Mouse (Mus musculus) heart, embryonic 12.5 days (tissue): ENCODE measurements around the gene Pdlim1. TPM values are rescaled to one million over a fixed set of nuclear protein-coding genes. Genes with fewer than 3 reads are reported as not detected.

ENCODE experiments used
- ATAC-seq: fragments of 200-750 bp; cut with Nextera tagmentation; 2 replicates; pipeline ENCODE4 v1.8.0; 2017; ENCODE audit warnings: moderate TSS enrichment, moderate library complexity; ENCODE audit not compliant: insufficient number of reproducible peaks, low FRiP score
- H3K27ac ChIP-seq: fragments of 300-500 bp; sonication (generic); 2 replicates; pipeline ENCODE4 v1.5.1; 2016; ENCODE audit warnings: mild to moderate bottlenecking, moderate library complexity; ENCODE audit not compliant: poor library complexity, severe bottlenecking
- H3K27me3 ChIP-seq: fragments of 300-500 bp; sonication (generic); replicated peaks from 2 replicates; pipeline ENCODE4 v1.6.1; 2016; ENCODE audit warnings: mild to moderate bottlenecking, moderate library complexity
- H3K36me3 ChIP-seq: fragments of 300-500 bp; sonication (generic); 2 replicates; pipeline ENCODE4 v1.6.1; 2016; ENCODE audit warnings: mild to moderate bottlenecking, moderate library complexity
- H3K4me1 ChIP-seq: fragments of 300-500 bp; sonication (generic); replicated peaks from 2 replicates; pipeline ENCODE4 v1.6.1; 2016; ENCODE audit warnings: mild to moderate bottlenecking
- H3K4me2 ChIP-seq: fragments of 300-500 bp; sonication (generic); 2 replicates; pipeline ENCODE4 v1.6.1; 2016; ENCODE audit warnings: mild to moderate bottlenecking, moderate library complexity
- H3K4me3 ChIP-seq: fragments of 300-500 bp; sonication (generic); 2 replicates; pipeline ENCODE4 v1.5.1; 2016; ENCODE audit warnings: mild to moderate bottlenecking
- H3K9ac ChIP-seq: fragments of 300-500 bp; sonication (generic); 2 replicates; pipeline ENCODE4 v1.6.1; 2016; ENCODE audit warnings: mild to moderate bottlenecking, moderate library complexity
- H3K9me3 ChIP-seq: fragments of 300-500 bp; sonication (generic); replicated peaks from 2 replicates; pipeline ENCODE4 v1.6.1; 2016; ENCODE audit warnings: mild to moderate bottlenecking, moderate library complexity
- WGBS: fragments of 180-500 bp; shearing (Covaris S2); methylation state at CpG from one replicate; pipeline ENCODE4 v1.1.7; 2016; 5-methylcytosine and 5-hydroxymethylcytosine counted together
- polyA plus RNA-seq: library from polyadenylated mRNA; unstranded; fragments of >200 nt; fragmentation: Nextera tagmentation; extraction: Ambion mirVana; gene quantifications from 2 replicates; pipeline ENCODE4 v1.2.1, GENCODE M21; 2016

Gene Pdlim1
- polyA plus RNA-seq, 1 experiment from 2014 or later = 311 TPM

DNA sequence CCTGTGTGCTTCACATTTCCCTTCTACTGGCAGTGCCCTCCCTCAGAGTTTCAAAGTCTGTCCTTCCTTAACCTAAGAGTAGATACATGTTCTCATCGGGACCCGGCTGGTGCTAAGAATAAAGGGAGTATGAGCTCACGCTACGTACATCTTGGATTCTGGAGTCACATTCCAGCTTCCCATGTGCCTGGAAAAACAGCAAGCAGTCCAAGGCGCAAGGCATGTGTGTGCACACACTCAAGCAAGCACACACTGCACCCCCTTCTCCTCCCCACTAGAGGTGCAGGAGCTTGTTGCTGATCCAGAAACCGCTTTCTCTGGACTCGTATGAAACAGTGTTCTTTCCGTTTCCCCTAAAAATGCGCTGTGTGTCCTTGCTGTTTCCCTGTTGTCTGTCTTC, 31.3 kb upstream of the Pdlim1 start:
- Histone ChIP-seq H3K27me3 (no peaks in the 10 kb centered on the region), H3K36me3 (peaks cover 7% of the 10 kb centered on the region; the same call in 1 of the 2 replicates), H3K27ac (peak overlapping the region; percentile 89), H3K4me1 (peaks cover 55% of the 10 kb centered on the region), H3K4me3 (no peak overlapping the region), H3K9ac (peak overlapping the region; percentile 59; the same call in 1 of the 2 replicates), H3K4me2 (peak overlapping the region; percentile 38), H3K9me3 (no peaks in the 10 kb centered on the region)
- 34% methylated on average over 9 of the region's 9 CpGs for WGBS
- ATAC-seq = peak; percentile 46; the same call in 1 of the 2 replicates

DNA sequence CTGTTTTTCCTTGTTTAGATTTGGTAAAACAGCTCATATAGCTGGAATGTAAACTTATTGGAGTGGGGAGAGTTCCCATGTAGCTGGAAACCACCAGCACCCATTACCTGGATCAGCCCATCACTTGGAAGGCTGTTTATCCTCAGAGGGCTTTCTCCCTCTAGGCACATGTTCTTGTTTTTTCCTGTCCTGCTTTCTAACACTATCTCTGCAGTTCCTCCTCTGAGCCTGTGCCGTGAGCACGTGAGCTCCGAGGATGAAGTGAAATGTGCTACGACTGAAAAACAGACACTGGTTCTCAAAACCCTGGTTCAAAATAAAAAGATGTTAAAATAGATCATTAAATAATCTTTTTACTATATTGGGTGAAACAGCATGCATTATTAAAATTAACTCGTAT, 30.8 kb upstream of the Pdlim1 start:
- Histone ChIP-seq H3K9me3 (no peaks in the 10 kb centered on the region), H3K4me3 (no peak overlapping the region), H3K4me2 (peak overlapping the region; percentile 38; the same call in 1 of the 2 replicates), H3K4me1 (peaks cover 55% of the 10 kb centered on the region), H3K27ac (peak overlapping the region; percentile 89), H3K36me3 (peaks cover 7% of the 10 kb centered on the region; the same call in 1 of the 2 replicates), H3K9ac (no peak overlapping the region), H3K27me3 (no peaks in the 10 kb centered on the region)
- 49% methylated on average over 5 of the region's 5 CpGs for WGBS
- ATAC-seq = no peak

DNA sequence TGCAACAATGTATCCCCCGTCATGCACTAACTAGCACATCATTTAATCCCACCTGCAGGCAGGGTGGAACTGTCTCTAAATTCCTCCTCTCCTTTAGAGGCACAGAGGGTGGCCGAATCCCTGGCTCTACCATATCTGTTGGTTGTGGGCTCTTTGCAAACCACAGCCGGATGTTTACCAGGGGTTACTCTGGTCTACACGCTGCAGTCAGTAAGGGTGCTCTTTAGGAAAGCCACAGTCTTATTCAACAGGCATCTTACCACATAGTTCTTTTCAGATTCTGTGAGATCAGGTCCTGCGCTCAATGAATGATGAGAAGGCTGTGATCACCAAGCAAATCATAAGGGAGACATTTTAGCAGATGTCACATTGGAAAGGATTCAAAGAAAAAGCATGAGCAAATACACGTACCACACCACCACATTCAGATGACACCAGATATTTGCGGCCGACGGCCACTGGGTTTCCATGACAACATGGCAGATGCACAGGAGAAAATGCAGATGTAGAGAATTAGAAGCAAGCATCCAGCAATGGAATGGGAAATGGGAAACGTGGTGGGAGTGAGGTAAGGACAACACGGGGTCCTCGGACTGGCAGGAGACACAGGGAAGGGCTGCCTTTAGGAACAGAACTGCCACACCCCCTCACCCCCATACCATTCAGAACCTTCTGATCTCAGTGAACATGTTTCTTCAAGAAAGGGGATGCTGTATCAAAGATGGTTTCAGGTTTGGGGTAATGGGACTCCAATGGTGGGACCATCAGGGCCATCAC, 28.5 kb upstream of the Pdlim1 start:
- peaks cover 63% of the 10 kb centered on the region for H3K4me1 ChIP-seq

DNA sequence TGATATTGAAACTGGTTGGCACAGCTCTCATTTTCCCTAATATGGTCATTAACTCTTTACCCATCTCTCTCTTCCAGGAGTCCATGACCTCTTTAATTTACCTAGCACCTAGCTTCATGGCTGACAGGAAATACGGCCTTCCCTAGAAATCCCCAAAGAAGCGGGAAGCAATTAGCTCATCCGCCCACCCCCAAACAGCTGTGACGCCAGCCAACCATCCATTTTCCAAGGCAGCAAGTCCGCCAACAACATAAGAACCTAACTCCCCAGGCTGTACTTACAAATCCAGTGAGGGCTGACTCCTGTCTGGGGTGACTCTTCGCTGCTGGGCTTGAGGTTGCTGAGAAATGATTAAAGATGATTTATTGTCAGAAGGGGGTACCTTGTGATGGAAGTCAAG, 27.5 kb upstream of the Pdlim1 start:
- Histone ChIP-seq H3K27me3 (no peaks in the 10 kb centered on the region), H3K9me3 (no peaks in the 10 kb centered on the region), H3K4me3 (no peak overlapping the region), H3K9ac (no peak overlapping the region), H3K4me1 (peaks cover 57% of the 10 kb centered on the region), H3K27ac (no peak overlapping the region), H3K36me3 (peaks cover 12% of the 10 kb centered on the region), H3K4me2 (no peak overlapping the region)
- 85% methylated on average over 6 of the region's 6 CpGs for WGBS
- no peak for ATAC-seq

More for the DNA sequence above, 28.5 kb upstream of the Pdlim1 start:
- H3K9me3 ChIP-seq = no peaks in the 10 kb centered on the region
- H3K27ac ChIP-seq = no peak overlapping the region
- H3K9ac ChIP-seq = no peak overlapping the region
- H3K27me3 ChIP-seq = no peaks in the 10 kb centered on the region
- no peak overlapping the region for H3K4me2 ChIP-seq
- 86% methylated on average over 12 of the region's 12 CpGs for WGBS
- no peak for ATAC-seq
- peaks cover 7% of the 10 kb centered on the region; the same call in 1 of the 2 replicates for H3K36me3 ChIP-seq
- no peak overlapping the region for H3K4me3 ChIP-seq

DNA sequence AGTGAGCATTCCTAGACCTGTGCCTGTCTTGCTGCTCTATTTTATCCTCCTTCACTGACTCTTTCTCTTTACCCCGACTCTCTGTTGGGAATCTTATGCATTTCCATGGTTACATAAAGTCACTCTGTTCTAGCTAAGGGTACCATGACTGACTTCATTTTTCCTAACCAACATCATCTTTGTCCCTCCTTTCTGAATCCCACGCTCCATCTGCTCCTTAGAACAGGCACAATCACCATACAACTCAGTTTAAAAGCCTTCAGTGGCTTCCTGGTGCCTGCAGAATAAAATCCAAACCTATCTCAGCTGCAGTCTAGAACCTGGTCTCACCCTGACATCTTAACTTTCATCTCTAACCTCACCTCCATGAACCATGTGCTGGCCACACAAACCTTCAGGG, 26.9 kb upstream of the Pdlim1 start:
- 0 out of 2 replicates have a peak overlapping the region, but pooled peaks have one; percentile 45 for H3K4me2 ChIP-seq
- H3K27me3 ChIP-seq = no peaks in the 10 kb centered on the region
- H3K9ac ChIP-seq = no peak overlapping the region
- peaks cover 18% of the 10 kb centered on the region for H3K36me3 ChIP-seq
- H3K4me1 ChIP-seq = peaks cover 52% of the 10 kb centered on the region
- no peak for ATAC-seq
- peak overlapping the region; percentile 74 for H3K27ac ChIP-seq
- no peak overlapping the region for H3K4me3 ChIP-seq
- no peaks in the 10 kb centered on the region for H3K9me3 ChIP-seq
- 76% methylated on average over 2 of the region's 2 CpGs for WGBS

DNA sequence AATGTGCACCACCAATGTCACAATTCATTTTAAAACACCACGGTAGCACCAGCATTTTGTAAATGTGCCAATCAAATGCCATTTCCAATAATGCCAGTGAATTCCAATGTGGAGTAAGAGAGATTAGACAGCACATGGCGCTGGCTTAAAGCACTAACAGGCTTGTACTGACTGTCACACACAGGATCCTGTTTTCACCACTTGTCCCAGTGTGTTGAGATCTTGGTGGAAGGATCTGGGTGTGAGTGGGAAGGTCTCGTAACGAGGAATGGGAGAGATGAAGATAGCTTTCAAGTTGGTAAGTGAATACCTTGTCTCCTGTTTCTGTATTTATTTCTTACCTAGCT, 26.1 kb upstream of the Pdlim1 start:
- Histone ChIP-seq H3K9me3 (no peaks in the 10 kb centered on the region), H3K36me3 (peaks cover 18% of the 10 kb centered on the region), H3K4me3 (no peak overlapping the region), H3K27ac (peak overlapping the region; percentile 74), H3K9ac (no peak overlapping the region; the same call in 1 of the 2 replicates), H3K27me3 (no peaks in the 10 kb centered on the region), H3K4me2 (peak overlapping the region; percentile 45), H3K4me1 (peaks cover 44% of the 10 kb centered on the region)
- no peak for ATAC-seq
- WGBS = 16% methylated on average over 4 of the region's 4 CpGs

DNA sequence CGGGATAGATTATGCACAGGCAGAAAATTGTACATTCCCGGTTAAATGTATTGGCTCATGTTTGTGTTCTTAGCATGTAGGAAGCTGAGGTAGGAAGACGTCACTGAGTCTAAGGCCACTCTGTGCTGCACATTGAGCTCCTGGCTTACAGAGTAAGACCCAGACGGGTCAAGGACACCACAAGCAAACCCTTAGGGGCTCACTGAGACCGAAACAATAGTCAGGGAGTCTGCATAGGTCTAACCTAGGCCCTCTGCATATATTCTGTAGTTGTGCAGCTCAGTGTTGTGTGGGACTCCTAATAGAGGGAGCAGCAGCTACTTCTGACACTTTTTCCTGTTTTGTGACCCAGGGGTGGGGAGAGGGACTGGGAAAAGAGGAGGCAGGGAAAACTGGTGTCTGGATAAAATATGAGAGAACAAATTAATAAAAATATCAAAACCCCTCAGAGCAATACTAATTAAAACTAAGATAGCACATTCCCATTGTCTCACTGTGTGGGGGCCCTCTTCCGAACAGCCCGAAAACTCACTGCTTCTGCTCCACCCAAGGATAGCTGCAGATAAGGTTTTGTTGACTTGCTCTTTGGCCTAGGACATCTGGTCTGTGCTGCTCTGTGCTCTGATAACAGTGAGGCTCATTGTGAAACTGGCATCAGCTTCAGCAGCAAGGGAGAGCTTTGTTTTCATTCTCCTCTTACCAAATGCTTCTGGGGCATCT, 25.6 kb upstream of the Pdlim1 start:
- Histone ChIP-seq H3K27me3 (no peaks in the 10 kb centered on the region), H3K4me1 (peaks cover 40% of the 10 kb centered on the region), H3K4me2 (peak overlapping the region; percentile 45), H3K36me3 (peaks cover 18% of the 10 kb centered on the region), H3K4me3 (no peak overlapping the region), H3K9me3 (no peaks in the 10 kb centered on the region), H3K9ac (no peak overlapping the region; the same call in 1 of the 2 replicates), H3K27ac (peak overlapping the region; percentile 74)
- WGBS = 49% methylated on average over 7 of the region's 7 CpGs
- ATAC-seq = peak; percentile 96

DNA sequence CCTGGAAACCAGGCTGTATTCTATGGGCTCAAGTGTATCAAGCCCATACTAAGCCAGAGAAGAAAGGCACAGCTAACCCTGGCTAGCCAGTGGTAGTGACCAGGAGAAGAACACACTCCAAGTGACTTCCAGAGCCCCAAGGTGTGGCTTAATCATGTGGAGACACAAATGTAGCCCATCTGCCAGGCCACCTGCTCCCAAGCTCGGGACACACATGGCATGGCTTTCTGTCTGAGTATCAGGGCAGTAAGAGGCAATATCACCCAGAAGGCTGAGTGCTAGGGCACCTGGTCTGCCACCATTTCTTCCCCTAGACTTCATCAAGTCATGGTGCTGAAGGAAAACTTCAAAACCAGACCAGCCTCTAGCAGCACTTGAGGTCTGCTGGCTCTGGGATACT, 22.6 kb upstream of the Pdlim1 start:
- no peak overlapping the region for H3K4me3 ChIP-seq
- no peak for ATAC-seq
- no peak overlapping the region for H3K27ac ChIP-seq
- H3K27me3 ChIP-seq = no peaks in the 10 kb centered on the region
- no peak overlapping the region for H3K9ac ChIP-seq
- no peaks in the 10 kb centered on the region for H3K9me3 ChIP-seq
- peaks cover 14% of the 10 kb centered on the region for H3K36me3 ChIP-seq
- H3K4me1 ChIP-seq = peaks cover 35% of the 10 kb centered on the region
- H3K4me2 ChIP-seq = no peak overlapping the region
- 78% methylated on average over 1 of the region's 1 CpGs for WGBS

DNA sequence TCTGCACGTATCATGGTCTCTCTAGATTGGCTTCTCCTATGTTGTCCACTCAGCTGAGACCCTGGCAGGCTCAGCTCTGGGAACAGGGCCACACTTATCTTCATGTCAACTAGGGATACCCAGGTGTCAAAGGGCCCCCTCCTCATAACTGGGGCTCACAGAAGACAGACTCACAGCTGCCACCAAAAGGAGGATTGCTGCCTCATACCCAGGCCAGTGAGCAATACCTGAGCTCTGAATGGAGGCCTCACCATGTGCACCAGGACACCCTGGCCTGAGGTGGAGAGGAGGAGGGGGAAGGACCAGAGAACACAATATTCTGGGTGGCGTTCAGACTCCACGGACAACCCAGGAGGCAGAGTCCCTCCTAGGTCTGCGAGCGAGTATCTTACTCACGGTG, 22.1 kb upstream of the Pdlim1 start:
- Histone ChIP-seq H3K9ac (no peak overlapping the region), H3K27ac (no peak overlapping the region), H3K27me3 (no peaks in the 10 kb centered on the region), H3K36me3 (peaks cover 14% of the 10 kb centered on the region), H3K9me3 (no peaks in the 10 kb centered on the region), H3K4me2 (no peak overlapping the region), H3K4me1 (peaks cover 36% of the 10 kb centered on the region), H3K4me3 (no peak overlapping the region)
- ATAC-seq = no peak
- WGBS = 89% methylated on average over 6 of the region's 6 CpGs

DNA sequence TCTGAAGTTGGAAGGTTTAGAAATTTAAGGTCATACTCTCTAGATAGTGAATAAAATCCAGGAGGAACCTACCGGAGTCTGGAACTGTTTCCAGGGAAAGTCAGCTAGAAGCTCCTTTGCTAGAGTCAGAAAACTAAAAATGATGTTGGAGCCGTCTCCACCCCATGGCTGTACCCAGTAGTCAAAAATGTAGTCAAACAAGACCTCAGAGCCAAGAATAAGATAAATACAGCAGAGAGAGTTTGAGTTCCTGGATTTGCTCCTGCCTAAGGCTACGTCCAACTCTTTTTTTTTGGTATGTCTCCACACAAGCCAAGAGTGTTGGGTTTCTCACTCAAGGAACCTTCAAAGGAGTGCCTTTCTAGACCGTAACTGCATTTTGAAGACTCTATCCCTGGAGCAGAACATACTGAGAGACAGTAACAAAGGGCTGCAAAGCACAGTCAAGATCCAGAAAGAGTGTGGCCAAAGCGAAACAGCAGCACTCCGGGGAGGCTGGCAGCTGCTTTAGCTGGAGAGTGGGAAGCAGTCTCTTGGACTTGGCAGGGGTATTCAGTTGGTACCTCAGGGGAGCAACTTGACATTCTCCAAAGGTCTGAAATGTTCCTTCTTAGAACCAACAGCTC, 18.6 kb upstream of the Pdlim1 start:
- WGBS = 84% methylated on average over 6 of the region's 6 CpGs
- no peak for ATAC-seq

DNA sequence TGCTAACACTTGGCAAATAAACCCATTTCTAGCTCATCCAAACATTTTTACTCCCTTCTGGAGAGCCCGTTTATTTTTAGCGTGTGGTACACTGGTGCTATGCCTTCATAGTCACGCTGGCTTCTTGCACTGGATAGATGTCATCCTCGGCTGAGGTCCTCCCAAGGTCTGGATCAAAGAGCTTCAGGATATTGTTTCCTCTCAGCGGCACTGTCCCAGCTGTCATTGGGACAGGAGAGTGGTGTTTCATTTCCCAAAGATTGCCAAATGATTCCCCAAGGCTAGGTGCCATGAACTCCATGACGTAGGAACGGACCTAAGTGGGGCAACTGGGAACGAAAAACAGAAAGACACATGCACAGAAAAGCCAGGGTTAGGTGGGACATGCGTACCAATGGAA, 16.8 kb upstream of the Pdlim1 start:
- ATAC-seq = no peak
- Histone ChIP-seq H3K36me3 (0 out of 2 replicates have a peak, but pooled peaks cover 4% of the 10 kb centered on the region), H3K4me2 (no peak overlapping the region), H3K27ac (no peak overlapping the region), H3K4me3 (no peak overlapping the region), H3K9me3 (no peaks in the 10 kb centered on the region), H3K27me3 (no peaks in the 10 kb centered on the region), H3K9ac (no peak overlapping the region), H3K4me1 (peaks cover 11% of the 10 kb centered on the region)
- 78% methylated on average over 9 of the region's 9 CpGs for WGBS

More for the DNA sequence above, 18.6 kb upstream of the Pdlim1 start:
- H3K27me3 ChIP-seq = no peaks in the 10 kb centered on the region
- no peak overlapping the region for H3K4me3 ChIP-seq
- peaks cover 14% of the 10 kb centered on the region for H3K36me3 ChIP-seq
- no peak overlapping the region for H3K4me2 ChIP-seq
- H3K9ac ChIP-seq = no peak overlapping the region
- no peak overlapping the region for H3K27ac ChIP-seq
- H3K9me3 ChIP-seq = no peaks in the 10 kb centered on the region
- H3K4me1 ChIP-seq = peaks cover 14% of the 10 kb centered on the region
